8 mouse cellular contexts compared by ENCODE assay signal in genomic region chr10:67003743-67004526, GRCm38 (mm10).
DNase-seq lines count a peak whose midpoint lies in the region; ATAC-seq and TF ChIP-seq lines count a peak whose summit lies in the region.

No protein-coding gene starts in this region.

- peak; percentile 85 for ATAC-seq in forebrain, embryonic 15.5 days (replicated peaks)

- H3K4me1 ChIP-seq in ES-E14 (ENCODE audit: control insufficient read depth in 2 of 2, insufficient read depth in 2 of 2, low read length in 2 of 2, poor library complexity in 1 of 2): peaks cover 0 to 5% of the 10 kb centered on the region in 2 experiments; a peak in 2 of 4 replicates
- peaks cover 31% of the 10 kb centered on the region for H3K4me1 ChIP-seq in forebrain, embryonic 15.5 days

- no peaks in the 10 kb centered on the region for H3K27me3 ChIP-seq in forebrain, embryonic 15.5 days

- in situ Hi-C loops in ES-E14 (cut with MboI; ENCODE audit: low sequenced_read_pairs in 2 of 2, unreplicated experiment in 2 of 2): no loop called here

- peak; percentile 83 for DNase-seq in ES-E14 (ENCODE audit: low read depth, low spot score)
- peak; percentile 46 for DNase-seq in brain, adult 2 months (ENCODE audit: low read depth, low spot score)
- DNase-seq in heart, postnatal 4 days: peak; percentile 90
- DNase-seq in layer of hippocampus, adult 9-11 months: peak; percentile 29
- DNase-seq in lung, postnatal 36 days: peak; percentile 72
- DNase-seq in ovary, postnatal 14 days (ENCODE audit: low spot score): peak; percentile 24
- peak; percentile 55 for DNase-seq in urinary bladder, adult 2 months (ENCODE audit: low spot score)

- under 1% methylated on average over 22 of the region's 22 CpGs for WGBS in forebrain, embryonic 15.5 days

- peak overlapping the region; percentile 56 for H3K9ac ChIP-seq in ES-E14 (ENCODE audit: insufficient read depth, low read depth, low read length, poor library complexity, severe bottlenecking)
- peak overlapping the region; percentile 29 for H3K9ac ChIP-seq in forebrain, embryonic 15.5 days (replicated peaks)

- no peaks in the 10 kb centered on the region for H3K36me3 ChIP-seq in ES-E14 (ENCODE audit: control insufficient read depth, insufficient read depth, low read length, poor library complexity, severe bottlenecking)
- H3K36me3 ChIP-seq in forebrain, embryonic 15.5 days: no peaks in the 10 kb centered on the region

- no peaks in the 10 kb centered on the region for H3K9me3 ChIP-seq in ES-E14 (ENCODE audit: control insufficient read depth, insufficient read depth, low read depth, low read length)
- H3K9me3 ChIP-seq in forebrain, embryonic 15.5 days: no peaks in the 10 kb centered on the region

- peak overlapping the region; percentile 98 for H3K27ac ChIP-seq in ES-E14 (ENCODE audit: insufficient read depth, low read depth, low read length, poor library complexity, severe bottlenecking)
- H3K27ac ChIP-seq in forebrain, embryonic 15.5 days (replicated peaks): peak overlapping the region; percentile 81

- peak overlapping the region; percentile 17 to 49 for H3K4me3 ChIP-seq in ES-E14 (ENCODE audit: insufficient read depth in 1 of 2, low read depth in 1 of 2, low read length in 2 of 2, poor library complexity in 1 of 2, severe bottlenecking in 1 of 2)
- peak overlapping the region; percentile 26 for H3K4me3 ChIP-seq in forebrain, embryonic 15.5 days

- H3K4me2 ChIP-seq in forebrain, embryonic 15.5 days (replicated peaks): peak overlapping the region; percentile 54

TF ChIP-seq in ES-E14, 5 proteins besides CTCF, POLR2A, EP300 and RAD21:
- TF ChIP-seq ZNF384 (IDR thresholded peaks at IDR 0.05; ENCODE audit: low read depth, low read length) (no peak), ZC3H11A (IDR thresholded peaks at IDR 0.05; ENCODE audit: borderline replicate concordance, low read depth, low read length) (no peak)

Comparison
In these comparisons a context has a peak if more than half of its experiments do, and no peak if none do; other contexts are left out.
1. Peak in every context shown above with its lines: DNase-seq, ATAC-seq, H3K4me3 ChIP-seq and H3K27ac ChIP-seq.
2. DNase-seq: peak in every context shown above with its lines; median percentile 90 in heart, postnatal 4 days; 83 in ES-E14; 72 in lung, postnatal 36 days; 55 in urinary bladder, adult 2 months; 46 in brain, adult 2 months; 29 in layer of hippocampus, adult 9-11 months; 24 in ovary, postnatal 14 days.